Mouse (Mus musculus) MEL (cell line): ENCODE results near the gene Yju2. TPM values are rescaled to one million over a fixed set of nuclear protein-coding genes. Genes with fewer than 3 reads are reported as not detected.

Source experiments
- DNase-seq: peaks from one replicate; pipeline ENCODE4 v3.0.0; 2011; ENCODE audit warnings: low read depth, low spot score
- H3K27ac ChIP-seq: 2 replicates; pipeline ENCODE4 v1.5.1; 2012; ENCODE audit warnings: low read depth, mild to moderate bottlenecking, control low read depth, low read length, moderate library complexity; ENCODE audit not compliant: control insufficient read depth
- H3K27me3 ChIP-seq, 2 experiments: fragments of 150-350 bp in 1 of 2; sonication (generic) in 1 of 2; 2 replicates each; pipeline ENCODE4 v1.6.1; 2012; ENCODE audit warnings: low read length in 2 of 2, mild to moderate bottlenecking in 2 of 2, improper control_type of control experiment in 1 of 2, moderate library complexity in 1 of 2; ENCODE audit not compliant: insufficient read depth in 2 of 2, control insufficient read depth in 1 of 2
- H3K36me3 ChIP-seq, 2 experiments: 2 replicates each; pipeline ENCODE4 v1.6.1; 2012 to 2014; ENCODE audit warnings: low read length in 2 of 2, improper control_type of control experiment in 1 of 2, inconsistent platforms in 1 of 2, mild to moderate bottlenecking in 1 of 2; ENCODE audit not compliant: insufficient read depth in 2 of 2, control insufficient read depth in 1 of 2
- H3K4me1 ChIP-seq, 2 experiments: fragments of 150-350 bp in 1 of 2; sonication (generic) in 1 of 2; 2 replicates each; pipeline ENCODE4 v1.6.1; 2012; ENCODE audit warnings: low read length in 2 of 2, improper control_type of control experiment in 1 of 2, mild to moderate bottlenecking in 1 of 2; ENCODE audit not compliant: insufficient read depth in 2 of 2, control insufficient read depth in 1 of 2
- H3K4me3 ChIP-seq, 2 experiments: fragments of 150-350 bp in 1 of 2; sonication (generic) in 1 of 2; 2 replicates each; pipeline ENCODE4 v1.5.1; 2012; ENCODE audit warnings: low read depth in 2 of 2, low read length in 2 of 2, mild to moderate bottlenecking in 2 of 2, moderate library complexity in 2 of 2, control low read depth in 1 of 2, improper control_type of control experiment in 1 of 2; ENCODE audit not compliant: control insufficient read depth in 1 of 2, insufficient read depth in 1 of 2
- H3K79me2 ChIP-seq: 2 replicates; pipeline ENCODE4 v1.6.1; 2012; ENCODE audit warnings: mild to moderate bottlenecking, low read length, moderate library complexity; ENCODE audit not compliant: control insufficient read depth, poor library complexity, insufficient read depth
- H3K9ac ChIP-seq: 2 replicates; pipeline ENCODE4 v1.6.1; 2012; ENCODE audit warnings: low read depth, mild to moderate bottlenecking, control low read depth, low read length, moderate library complexity; ENCODE audit not compliant: control insufficient read depth, poor library complexity, severe bottlenecking
- H3K9me3 ChIP-seq: fragments of 150-350 bp; sonication (generic); replicated peaks from 2 replicates; pipeline ENCODE4 v1.6.1; 2012; ENCODE audit warnings: mild to moderate bottlenecking, low read length, improper control_type of control experiment, moderate library complexity; ENCODE audit not compliant: insufficient read depth
- BHLHE40 ChIP-seq: IDR thresholded peaks from 2 replicates; pipeline ENCODE4 v1.6.1; 2012; ENCODE audit warnings: low read depth, mild to moderate bottlenecking, inconsistent platforms, low read length, improper control_type of control experiment, borderline replicate concordance
- CHD2 ChIP-seq: IDR thresholded peaks from 2 replicates; pipeline ENCODE4 v1.6.1; 2011; ENCODE audit warnings: low read length, improper control_type of control experiment
- CTCF ChIP-seq, 3 experiments: IDR thresholded peaks in 2 of 3; conservative IDR thresholded peaks in 1 of 3; 2 replicates each; pipeline ENCODE4 v1.5.1; 2011 to 2012; ENCODE audit warnings: low read length in 3 of 3, low read depth in 2 of 3, mild to moderate bottlenecking in 2 of 3, improper control_type of control experiment in 1 of 3, inconsistent platforms in 1 of 3, mixed read lengths in 1 of 3, moderate library complexity in 1 of 3; ENCODE audit not compliant: control insufficient read depth in 1 of 3, insufficient read depth in 1 of 3, poor library complexity in 1 of 3, severe bottlenecking in 1 of 3
- ELF1 ChIP-seq: IDR thresholded peaks from 2 replicates; pipeline ENCODE4 v1.6.1; 2014; ENCODE audit warnings: low read depth, mild to moderate bottlenecking, inconsistent platforms, low read length, improper control_type of control experiment, moderate library complexity
- EP300 ChIP-seq, 2 experiments: IDR thresholded peaks; 2 replicates each; pipeline ENCODE4 v1.6.1; 2011; ENCODE audit warnings: improper control_type of control experiment in 2 of 2, low read length in 2 of 2, low read depth in 1 of 2, mild to moderate bottlenecking in 1 of 2
- GABPA ChIP-seq: IDR thresholded peaks from 2 replicates; pipeline ENCODE4 v1.6.1; 2012; ENCODE audit warnings: low read depth, mild to moderate bottlenecking, inconsistent platforms, low read length, improper control_type of control experiment, moderate library complexity
- GATA1 ChIP-seq: IDR thresholded peaks from 2 replicates; pipeline ENCODE4 v1.6.1; 2011; ENCODE audit warnings: low read depth, low read length, improper control_type of control experiment
- HCFC1 ChIP-seq: IDR thresholded peaks from 2 replicates; pipeline ENCODE4 v1.6.1; 2012; ENCODE audit warnings: low read depth, mild to moderate bottlenecking, inconsistent platforms, low read length, improper control_type of control experiment, moderate library complexity
- JUND ChIP-seq: IDR thresholded peaks from 2 replicates; pipeline ENCODE4 v1.6.1; 2011; ENCODE audit warnings: low read depth, mild to moderate bottlenecking, improper control_type of control experiment, low read length
- KAT2A ChIP-seq: conservative IDR thresholded peaks from 2 replicates; pipeline ENCODE4 v1.6.1; 2012; ENCODE audit warnings: low read depth, low read length, improper control_type of control experiment, inconsistent platforms
- MAFK ChIP-seq: IDR thresholded peaks from 2 replicates; pipeline ENCODE4 v1.6.1; 2011; ENCODE audit warnings: low read depth, mild to moderate bottlenecking, low read length, improper control_type of control experiment, borderline replicate concordance
- MAX ChIP-seq: IDR thresholded peaks from 2 replicates; pipeline ENCODE4 v1.6.1; 2011; ENCODE audit warnings: low read length, improper control_type of control experiment
- MAZ ChIP-seq: IDR thresholded peaks from 2 replicates; pipeline ENCODE4 v1.6.1; 2012; ENCODE audit warnings: low read depth, mild to moderate bottlenecking, inconsistent platforms, low read length, improper control_type of control experiment
- MEF2A ChIP-seq: IDR thresholded peaks from 2 replicates; pipeline ENCODE4 v1.6.1; 2014; ENCODE audit warnings: low read depth, mild to moderate bottlenecking, inconsistent platforms, low read length, improper control_type of control experiment; ENCODE audit not compliant: poor library complexity, insufficient replicate concordance, severe bottlenecking; ENCODE audit errors: extremely low read depth
- MXI1 ChIP-seq: IDR thresholded peaks from 2 replicates; pipeline ENCODE4 v1.6.1; 2011; ENCODE audit warnings: mild to moderate bottlenecking, low read depth, low read length, improper control_type of control experiment
- MYB ChIP-seq: IDR thresholded peaks from 2 replicates; pipeline ENCODE4 v1.6.1; 2011; ENCODE audit warnings: mild to moderate bottlenecking, low read depth, low read length, improper control_type of control experiment
- MYC ChIP-seq: IDR thresholded peaks from 2 replicates; pipeline ENCODE4 v1.6.1; 2011; ENCODE audit warnings: low read depth, mild to moderate bottlenecking, low read length, improper control_type of control experiment, moderate library complexity
- NELFE ChIP-seq: IDR thresholded peaks from 2 replicates; pipeline ENCODE4 v1.6.1; 2011; ENCODE audit warnings: low read depth, low read length, improper control_type of control experiment
- NRF1 ChIP-seq: IDR thresholded peaks from 2 replicates; pipeline ENCODE4 v1.6.1; 2014; ENCODE audit warnings: low read depth, mild to moderate bottlenecking, inconsistent platforms, low read length, improper control_type of control experiment, moderate library complexity; ENCODE audit not compliant: poor library complexity, insufficient read depth, severe bottlenecking
- POLR2A ChIP-seq, 2 experiments: IDR thresholded peaks; 2 replicates each; pipeline ENCODE4 v1.6.1; 2011 to 2012; ENCODE audit warnings: low read length in 2 of 2, mild to moderate bottlenecking in 2 of 2, control low read depth in 1 of 2, improper control_type of control experiment in 1 of 2, low read depth in 1 of 2, moderate library complexity in 1 of 2; ENCODE audit not compliant: control insufficient read depth in 1 of 2, insufficient read depth in 1 of 2, poor library complexity in 1 of 2
- POLR2AphosphoS2 ChIP-seq: IDR thresholded peaks from 2 replicates; pipeline ENCODE4 v1.6.1; 2011; ENCODE audit warnings: low read length, improper control_type of control experiment
- POLR2AphosphoS5 ChIP-seq: IDR thresholded peaks from 2 replicates; pipeline ENCODE4 v1.6.1; 2012; ENCODE audit warnings: low read depth, borderline replicate concordance, mild to moderate bottlenecking, inconsistent platforms, low read length, moderate library complexity, mixed read lengths
- RAD21 ChIP-seq: IDR thresholded peaks from 2 replicates; pipeline ENCODE4 v1.6.1; 2011; ENCODE audit warnings: mild to moderate bottlenecking, low read depth, low read length, improper control_type of control experiment
- RCOR1 ChIP-seq: IDR thresholded peaks from 2 replicates; pipeline ENCODE4 v1.6.1; 2012; ENCODE audit warnings: low read depth, mild to moderate bottlenecking, inconsistent platforms, low read length, improper control_type of control experiment
- SIN3A ChIP-seq: IDR thresholded peaks from 2 replicates; pipeline ENCODE4 v1.6.1; 2012; ENCODE audit warnings: low read length, improper control_type of control experiment, inconsistent platforms
- SMC3 ChIP-seq: IDR thresholded peaks from 2 replicates; pipeline ENCODE4 v1.6.1; 2011; ENCODE audit warnings: low read depth, low read length, improper control_type of control experiment
- TAL1 ChIP-seq: IDR thresholded peaks from 2 replicates; pipeline ENCODE4 v1.6.1; 2012; ENCODE audit warnings: mild to moderate bottlenecking, inconsistent platforms, low read length, moderate library complexity, mixed read lengths
- TBP ChIP-seq: IDR thresholded peaks from 2 replicates; pipeline ENCODE4 v1.8.0; 2011; ENCODE audit warnings: low read depth, low read length, improper control_type of control experiment
- TCF12 ChIP-seq: IDR thresholded peaks from 2 replicates; pipeline ENCODE4 v1.6.1; 2014; ENCODE audit warnings: low read depth, mild to moderate bottlenecking, inconsistent platforms, low read length, improper control_type of control experiment, moderate library complexity
- UBTF ChIP-seq: IDR thresholded peaks from 2 replicates; pipeline ENCODE4 v1.6.1; 2012; ENCODE audit warnings: low read depth, mild to moderate bottlenecking, inconsistent platforms, low read length, improper control_type of control experiment, moderate library complexity, borderline replicate concordance; ENCODE audit not compliant: insufficient read depth
- USF1 ChIP-seq: IDR thresholded peaks from 2 replicates; pipeline ENCODE4 v1.6.1; 2014; ENCODE audit warnings: low read depth, mild to moderate bottlenecking, inconsistent platforms, low read length, improper control_type of control experiment, moderate library complexity
- USF2 ChIP-seq, 2 experiments: IDR thresholded peaks; 2 replicates each; pipeline ENCODE4 v1.6.1; 2011 to 2012; ENCODE audit warnings: improper control_type of control experiment in 2 of 2, low read length in 2 of 2, borderline replicate concordance in 1 of 2, inconsistent platforms in 1 of 2, low read depth in 1 of 2, mild to moderate bottlenecking in 1 of 2; ENCODE audit not compliant: insufficient read depth in 1 of 2
- ZC3H11A ChIP-seq: IDR thresholded peaks from 2 replicates; pipeline ENCODE4 v1.6.1; 2012; ENCODE audit warnings: low read depth, mild to moderate bottlenecking, inconsistent platforms, low read length, improper control_type of control experiment
- ZKSCAN1 ChIP-seq: IDR thresholded peaks from 2 replicates; pipeline ENCODE4 v1.6.1; 2012; ENCODE audit warnings: low read depth, mild to moderate bottlenecking, inconsistent platforms, low read length, improper control_type of control experiment, moderate library complexity
- polyA plus RNA-seq, 2 experiments: library from polyadenylated mRNA; stranded (reverse) in 1 of 2; unstranded in 1 of 2; fragments of >175 nt in 1 of 2; fragments of >200 nt in 1 of 2; gene quantifications; 2 replicates each; pipeline versions ENCODE4 v1.2.1 to v1.2.4; 2012; ENCODE audit warnings: low replicate concordance in 2 of 2, low read depth in 1 of 2; ENCODE audit not compliant: insufficient read length in 2 of 2, insufficient read depth in 1 of 2, missing spikeins in 1 of 2
- total RNA-seq: library from RNA; depleted of rRNA; stranded (reverse); fragments of 300-350 nt; gene quantifications from 2 replicates; pipeline ENCODE4 v1.2.3, GENCODE M21; 2012

Gene Yju2
- total and polyA plus RNA-seq, 3 experiments = 18.6 to 91.8 (median 25.2) TPM

- H3K9me3 ChIP-seq = no peaks in the 10 kb centered on the region
- no peaks in the 10 kb centered on the region for H3K79me2 ChIP-seq
- peak overlapping the region; percentile 53; the same call in 1 of the 2 replicates for H3K27ac ChIP-seq
- peaks cover 0 to 17% of the 10 kb centered on the region in 2 experiments; a peak in 2 of 4 replicates for H3K4me1 ChIP-seq
- peaks cover 0 to 8% of the 10 kb centered on the region in 2 experiments; a peak in 2 of 4 replicates for H3K36me3 ChIP-seq
- no peaks in the 10 kb centered on the region for H3K27me3 ChIP-seq
- peak overlapping the region; percentile 64 to 90 for H3K4me3 ChIP-seq
- H3K9ac ChIP-seq = peak overlapping the region; percentile 64
- peak; percentile 95 for DNase-seq
- no peak for TF ChIP-seq GATA1
- TF ChIP-seq HCFC1 = peak; percentile 57; the same call in 1 of the 2 replicates
- no peak for TF ChIP-seq KAT2A
- TF ChIP-seq TCF12 = peak; percentile 34
- TF ChIP-seq SIN3A = peak; percentile 62
- TF ChIP-seq MAX = peak; percentile 48
- peak; percentile 57 to 88; a peak in 3 of 4 replicates for TF ChIP-seq POLR2A (IDR thresholded peaks at IDR 0.05; ENCODE audit: control insufficient read depth in 1 of 2, insufficient read depth in 1 of 2, low read depth in 1 of 2, low read length in 2 of 2, poor library complexity in 1 of 2)
- peak; percentile 3; the same call in 1 of the 2 replicates for TF ChIP-seq USF1
- TF ChIP-seq MYC = no peak
- TF ChIP-seq TAL1 = no peak
- no peak for TF ChIP-seq USF2 (IDR thresholded peaks at IDR 0.05; ENCODE audit: borderline replicate concordance in 1 of 2, insufficient read depth in 1 of 2, low read depth in 1 of 2, low read length in 2 of 2)
- TF ChIP-seq RCOR1 = peak; percentile 84
- peak; percentile 32; the same call in 1 of the 2 replicates for TF ChIP-seq POLR2AphosphoS2
- TF ChIP-seq BHLHE40 = no peak
- TF ChIP-seq MEF2A = 0 out of 2 replicates have a peak, but pooled peaks have one; percentile 27
- no peak for TF ChIP-seq GABPA
- TF ChIP-seq NRF1 = peak; percentile 39; the same call in 1 of the 2 replicates
- TF ChIP-seq TBP = no peak
- no peak for TF ChIP-seq ZC3H11A
- no peak for TF ChIP-seq UBTF
- TF ChIP-seq JUND = no peak
- TF ChIP-seq RAD21 = no peak
- no peak for TF ChIP-seq SMC3
- TF ChIP-seq ELF1 = 0 out of 2 replicates have a peak, but pooled peaks have one; percentile 4
- 0 out of 2 replicates have a peak, but pooled peaks have one; percentile 52 for TF ChIP-seq MXI1
- TF ChIP-seq ZKSCAN1 = no peak
- TF ChIP-seq MAZ = peak; percentile 80; the same call in 1 of the 2 replicates
- peak; percentile 56; the same call in 1 of the 2 replicates for TF ChIP-seq NELFE
- peak in 2 of 3 experiments; percentile 38 to 53; a peak in 4 of 6 replicates for TF ChIP-seq CTCF (IDR thresholded peaks at IDR 0.05 in 2 of 3, conservative IDR thresholded peaks at IDR 0.05 in 1 of 3; ENCODE audit: control insufficient read depth in 1 of 3, insufficient read depth in 1 of 3, low read depth in 2 of 3, low read length in 3 of 3, poor library complexity in 1 of 3, severe bottlenecking in 1 of 3)
- no peak for TF ChIP-seq MAFK
- TF ChIP-seq POLR2AphosphoS5 = no peak
- no peak for TF ChIP-seq CHD2
- TF ChIP-seq MYB = no peak
- TF ChIP-seq EP300 (IDR thresholded peaks at IDR 0.05; ENCODE audit: low read depth in 1 of 2, low read length in 2 of 2) = no peak; a peak in 1 of 4 replicates
Measured at GRCm38 (mm10) chr17:56009088-56009961, 50.4 kb downstream of the Yju2 start.
